Mouse (Mus musculus): Measurements from ENCODE around the gene Gpr83. TPM values are rescaled to one million over a fixed set of nuclear protein-coding genes. Genes with fewer than 3 reads are reported as not detected.

The Gpr83 gene
- total and polyA plus RNA-seq, 2 experiments from 2014 or later = 3.8 to 4.6 TPM

DNA sequence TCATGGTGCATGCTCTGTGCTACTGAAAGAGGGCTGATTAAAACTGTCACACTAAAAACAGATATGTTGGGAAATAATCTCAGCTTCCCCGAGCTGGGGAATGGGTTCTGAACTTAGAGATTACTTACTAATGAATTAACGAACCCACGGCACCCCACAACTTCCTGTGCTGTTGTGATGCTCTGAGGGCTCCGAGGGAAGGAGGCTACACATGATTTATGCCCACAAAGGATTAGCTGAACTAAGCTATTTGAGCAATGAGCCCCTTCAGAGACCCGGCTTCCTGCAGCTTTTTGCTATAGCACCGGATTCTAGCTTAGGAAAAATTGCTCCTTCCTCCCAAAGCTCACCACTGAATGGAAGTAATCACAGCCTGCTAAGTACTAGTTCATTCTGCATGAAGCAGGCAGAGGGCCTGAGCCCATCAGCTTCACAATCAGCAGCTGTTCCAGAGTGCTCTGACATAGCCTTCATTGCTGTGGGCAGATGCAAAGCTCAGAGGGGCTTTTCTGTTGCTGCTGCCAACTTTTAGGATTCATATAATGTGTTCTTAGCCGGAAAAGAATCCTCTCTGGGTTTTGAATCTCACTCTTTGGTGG lies 35.3 kb downstream of the Gpr83 start:
- no peaks in the 10 kb centered on the region for H3K4me1 ChIP-seq (ENCODE audit: insufficient read depth, low read length)
- ATAC-seq (ENCODE audit: low FRiP score) (no peak), DNase-seq (ENCODE audit: low spot score) (peak; percentile 55)
- H3K4me3 ChIP-seq (ENCODE audit: low read depth, low read length) = no peak overlapping the region
- H3K9me3 ChIP-seq (ENCODE audit: low read length) = no peaks in the 10 kb centered on the region
- no peak overlapping the region for H3K9ac ChIP-seq (replicated peaks; ENCODE audit: low read length, poor library complexity, severe bottlenecking)
- 52% methylated on average over 7 of the region's 7 CpGs for WGBS
- no peak overlapping the region for H3K27ac ChIP-seq (ENCODE audit: low read depth, low read length)
- H3K4me2 ChIP-seq (ENCODE audit: low read depth, low read length, poor library complexity, severe bottlenecking) = no peak overlapping the region
- H3K27me3 ChIP-seq (ENCODE audit: insufficient read depth, low read length) = no peaks in the 10 kb centered on the region
- H3K36me3 ChIP-seq (ENCODE audit: insufficient read depth, low read length) = no peaks in the 10 kb centered on the region
- no peak for TF ChIP-seq CTCF (IDR thresholded peaks at IDR 0.05)

GRCm38 (mm10) chr9:14897102-14897501 lies 37.1 kb downstream of the Gpr83 start:
- no peaks in the 10 kb centered on the region for H3K36me3 ChIP-seq (ENCODE audit: insufficient read depth, low read length)
- H3K27ac ChIP-seq (ENCODE audit: low read depth, low read length) = no peak overlapping the region
- H3K4me3 ChIP-seq (ENCODE audit: low read depth, low read length) = no peak overlapping the region
- no peaks in the 10 kb centered on the region for H3K9me3 ChIP-seq (ENCODE audit: low read length)
- H3K4me1 ChIP-seq (ENCODE audit: insufficient read depth, low read length) = no peaks in the 10 kb centered on the region
- no peak for TF ChIP-seq CTCF (IDR thresholded peaks at IDR 0.05)
- DNase-seq (ENCODE audit: low spot score) (no peak), ATAC-seq (ENCODE audit: low FRiP score) (no peak)
- no peaks in the 10 kb centered on the region for H3K27me3 ChIP-seq (ENCODE audit: insufficient read depth, low read length)
- H3K4me2 ChIP-seq (ENCODE audit: low read depth, low read length, poor library complexity, severe bottlenecking) = no peak overlapping the region
- WGBS = 68% methylated on average over 3 of the region's 3 CpGs
- H3K9ac ChIP-seq (replicated peaks; ENCODE audit: low read length, poor library complexity, severe bottlenecking) = no peak overlapping the region

- no peak overlapping the region for H3K9ac ChIP-seq (replicated peaks; ENCODE audit: low read length, poor library complexity, severe bottlenecking)
- no peak for ATAC-seq (ENCODE audit: low FRiP score)
- no peak for DNase-seq (ENCODE audit: low spot score)
- no peak overlapping the region for H3K4me3 ChIP-seq (ENCODE audit: low read depth, low read length)
- no peaks in the 10 kb centered on the region for H3K27me3 ChIP-seq (ENCODE audit: insufficient read depth, low read length)
- H3K9me3 ChIP-seq (ENCODE audit: low read length) = no peaks in the 10 kb centered on the region
- no peak overlapping the region for H3K27ac ChIP-seq (ENCODE audit: low read depth, low read length)
- TF ChIP-seq CTCF (IDR thresholded peaks at IDR 0.05) = no peak
- no peaks in the 10 kb centered on the region for H3K4me1 ChIP-seq (ENCODE audit: insufficient read depth, low read length)
- no peak overlapping the region for H3K4me2 ChIP-seq (ENCODE audit: low read depth, low read length, poor library complexity, severe bottlenecking)
- 86% methylated on average over 7 of the region's 7 CpGs for WGBS
- H3K36me3 ChIP-seq (ENCODE audit: insufficient read depth, low read length) = no peaks in the 10 kb centered on the region
Measured at GRCm38 (mm10) chr9:14901757-14902156, 41.7 kb downstream of the Gpr83 start.

GRCm38 (mm10) chr9:14902416-14902815 lies 42.4 kb downstream of the Gpr83 start:
- Histone ChIP-seq H3K27me3 (ENCODE audit: insufficient read depth, low read length) (no peaks in the 10 kb centered on the region), H3K36me3 (ENCODE audit: insufficient read depth, low read length) (no peaks in the 10 kb centered on the region), H3K9me3 (ENCODE audit: low read length) (no peaks in the 10 kb centered on the region), H3K4me3 (ENCODE audit: low read depth, low read length) (no peak overlapping the region), H3K9ac (replicated peaks; ENCODE audit: low read length, poor library complexity, severe bottlenecking) (no peak overlapping the region), H3K4me2 (ENCODE audit: low read depth, low read length, poor library complexity, severe bottlenecking) (no peak overlapping the region), H3K27ac (ENCODE audit: low read depth, low read length) (no peak overlapping the region), H3K4me1 (ENCODE audit: insufficient read depth, low read length) (no peaks in the 10 kb centered on the region)
- ATAC-seq (ENCODE audit: low FRiP score) = no peak
- WGBS = 95% methylated on average over 2 of the region's 2 CpGs
- DNase-seq (ENCODE audit: low spot score) = no peak
- TF ChIP-seq CTCF (IDR thresholded peaks at IDR 0.05) = no peak

- Histone ChIP-seq H3K4me1 (ENCODE audit: insufficient read depth, low read length) (no peaks in the 10 kb centered on the region), H3K27me3 (ENCODE audit: insufficient read depth, low read length) (no peaks in the 10 kb centered on the region), H3K9me3 (ENCODE audit: low read length) (no peaks in the 10 kb centered on the region), H3K4me3 (ENCODE audit: low read depth, low read length) (no peak overlapping the region), H3K36me3 (ENCODE audit: insufficient read depth, low read length) (no peaks in the 10 kb centered on the region), H3K4me2 (ENCODE audit: low read depth, low read length, poor library complexity, severe bottlenecking) (no peak overlapping the region), H3K27ac (ENCODE audit: low read depth, low read length) (no peak overlapping the region), H3K9ac (replicated peaks; ENCODE audit: low read length, poor library complexity, severe bottlenecking) (no peak overlapping the region)
- no peak for TF ChIP-seq CTCF (IDR thresholded peaks at IDR 0.05)
- 89% methylated on average over 3 of the region's 3 CpGs for WGBS
- ATAC-seq (ENCODE audit: low FRiP score) (no peak), DNase-seq (ENCODE audit: low spot score) (no peak)
Measured at GRCm38 (mm10) chr9:14903006-14903405, 43.0 kb downstream of the Gpr83 start.

DNA sequence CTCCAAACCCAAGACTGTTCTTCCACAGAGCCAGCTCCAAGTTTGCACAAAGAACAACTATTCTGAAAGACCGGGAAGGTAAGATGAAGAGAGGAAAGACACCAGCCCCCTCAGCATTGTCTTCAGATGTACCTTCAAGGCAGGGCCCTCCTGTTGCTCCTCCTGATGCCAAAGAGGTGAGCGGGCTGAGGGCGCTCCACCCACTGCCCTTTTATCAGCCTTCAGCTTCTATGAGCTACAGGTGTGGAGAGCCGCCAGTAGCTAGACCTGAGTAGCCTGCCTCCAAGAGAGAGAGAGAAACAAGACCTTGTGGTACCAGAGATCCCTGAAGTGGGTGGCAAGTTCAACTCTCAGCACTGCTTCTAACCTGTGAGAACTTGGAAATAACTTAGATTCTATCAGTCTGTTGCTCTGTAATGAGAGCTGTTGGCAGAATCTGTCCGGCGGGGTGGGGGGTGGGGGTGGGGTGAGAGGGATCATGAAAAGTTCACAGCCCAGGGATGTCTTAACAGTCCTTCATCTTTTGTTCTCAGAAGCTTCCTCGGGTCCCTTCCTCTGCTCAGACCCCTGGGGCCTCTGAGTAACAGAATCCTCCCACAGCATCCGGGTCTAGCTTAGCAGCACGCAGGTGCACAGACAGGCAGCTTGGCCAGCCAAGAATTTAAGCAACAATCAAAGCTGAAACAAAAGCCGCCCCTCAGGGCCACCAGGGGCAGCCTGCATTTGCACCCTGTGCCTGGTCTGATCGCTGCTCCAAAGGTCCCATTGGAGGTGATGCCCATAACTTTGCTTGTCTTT lies 43.8 kb downstream of the Gpr83 start, which contains the start of gene Izumo1r:
Izumo1r (minus strand) TSS at position 369 of the 798 bp plus-strand sequence.
- no peaks in the 10 kb centered on the region for H3K4me1 ChIP-seq (ENCODE audit: insufficient read depth, low read length)
- WGBS = 38% methylated on average over 11 of the region's 11 CpGs
- no peaks in the 10 kb centered on the region for H3K27me3 ChIP-seq (ENCODE audit: insufficient read depth, low read length)
- no peak for TF ChIP-seq CTCF (IDR thresholded peaks at IDR 0.05)
- DNase-seq (ENCODE audit: low spot score) = no peak
- H3K4me3 ChIP-seq (ENCODE audit: low read depth, low read length) = no peak within 1 kb of the TSS
- no peaks in the 10 kb centered on the region for H3K9me3 ChIP-seq (ENCODE audit: low read length)
- ATAC-seq (ENCODE audit: low FRiP score) = no peak
- no peak within 1 kb of the TSS for H3K9ac ChIP-seq (replicated peaks; ENCODE audit: low read length, poor library complexity, severe bottlenecking)
- H3K27ac ChIP-seq (ENCODE audit: low read depth, low read length) = no peak within 1 kb of the TSS
- H3K4me2 ChIP-seq (ENCODE audit: low read depth, low read length, poor library complexity, severe bottlenecking) = no peak within 1 kb of the TSS
- no peaks in the 10 kb centered on the region for H3K36me3 ChIP-seq (ENCODE audit: insufficient read depth, low read length)

Data from midbrain, postnatal 0 days (tissue).